Mouse (Mus musculus) thymus, postnatal 25 days (tissue): Measurements from ENCODE around the gene Cfap43.
A peak's percentile ranks its signal among the peaks of the same experiment; 100 is the strongest.
"Not testable (repeated sequence)": the region's sequence is repeated elsewhere in the genome, so short reads cannot be mapped to it uniquely, and the experiment has no call there.

Experiments used
- DNase-seq: peaks from one replicate; pipeline ENCODE4 v3.0.0; 2022

The Cfap43 gene

DNA sequence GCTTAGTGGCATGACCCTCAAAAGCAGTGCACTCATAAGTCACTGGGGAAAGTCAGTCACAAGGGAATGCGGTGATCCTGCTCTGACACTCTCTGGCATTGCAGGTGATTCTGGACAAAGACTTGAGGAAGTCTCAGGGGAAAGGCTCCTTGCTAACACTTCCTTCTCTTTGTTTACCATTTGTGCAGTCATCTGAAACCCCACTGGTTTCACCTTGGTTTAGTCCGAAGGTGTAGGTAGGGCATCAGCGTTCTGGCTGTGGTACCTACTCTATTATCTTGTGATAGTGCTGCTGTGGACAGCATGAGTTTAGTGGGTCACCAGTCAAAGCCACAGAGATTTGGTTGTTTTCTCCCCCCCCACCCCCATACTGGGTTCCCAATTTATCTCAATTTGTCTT lies 69.4 kb downstream of the Cfap43 start:
- no peak for DNase-seq

DNA sequence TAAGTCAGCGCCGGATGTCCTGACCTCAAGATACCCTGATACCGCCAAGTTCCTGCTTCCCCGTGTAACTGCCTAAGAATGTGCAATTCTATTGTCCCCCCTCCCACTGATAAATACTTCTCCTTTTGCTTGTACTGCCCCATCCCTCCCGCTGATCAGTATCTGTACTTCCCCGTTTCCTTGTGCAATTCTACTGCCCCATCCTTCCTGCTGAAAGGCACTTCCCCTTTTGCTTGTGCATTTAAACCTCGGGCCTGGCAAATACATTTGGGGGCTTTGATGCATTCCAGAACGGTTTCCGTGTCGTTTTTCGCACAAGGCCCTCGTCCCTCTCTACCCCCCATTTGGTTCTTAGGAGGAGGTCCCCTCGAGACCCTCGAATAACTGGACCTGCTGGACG lies 77.9 kb downstream of the Cfap43 start:
- not testable (repeated sequence) for DNase-seq

DNA sequence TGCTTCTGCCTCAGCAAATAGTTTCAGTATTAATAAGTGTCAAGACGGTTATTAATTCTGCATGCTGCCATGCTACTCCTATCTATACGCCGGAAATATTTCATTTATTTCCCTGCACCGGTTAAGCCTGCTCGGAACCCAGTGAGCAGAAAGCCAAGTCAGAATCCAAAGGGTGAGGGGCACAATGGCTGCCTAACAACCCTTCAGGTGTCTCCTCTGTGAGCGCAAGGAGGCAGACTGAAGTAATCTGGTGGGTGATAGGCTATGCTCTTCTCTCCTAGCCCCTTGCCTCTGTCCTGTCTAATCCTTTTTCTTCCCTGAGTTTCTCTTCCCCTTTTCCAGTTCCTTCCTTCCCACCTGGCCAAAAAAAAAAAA lies 81.6 kb downstream of the Cfap43 start:
- no peak for DNase-seq

DNA sequence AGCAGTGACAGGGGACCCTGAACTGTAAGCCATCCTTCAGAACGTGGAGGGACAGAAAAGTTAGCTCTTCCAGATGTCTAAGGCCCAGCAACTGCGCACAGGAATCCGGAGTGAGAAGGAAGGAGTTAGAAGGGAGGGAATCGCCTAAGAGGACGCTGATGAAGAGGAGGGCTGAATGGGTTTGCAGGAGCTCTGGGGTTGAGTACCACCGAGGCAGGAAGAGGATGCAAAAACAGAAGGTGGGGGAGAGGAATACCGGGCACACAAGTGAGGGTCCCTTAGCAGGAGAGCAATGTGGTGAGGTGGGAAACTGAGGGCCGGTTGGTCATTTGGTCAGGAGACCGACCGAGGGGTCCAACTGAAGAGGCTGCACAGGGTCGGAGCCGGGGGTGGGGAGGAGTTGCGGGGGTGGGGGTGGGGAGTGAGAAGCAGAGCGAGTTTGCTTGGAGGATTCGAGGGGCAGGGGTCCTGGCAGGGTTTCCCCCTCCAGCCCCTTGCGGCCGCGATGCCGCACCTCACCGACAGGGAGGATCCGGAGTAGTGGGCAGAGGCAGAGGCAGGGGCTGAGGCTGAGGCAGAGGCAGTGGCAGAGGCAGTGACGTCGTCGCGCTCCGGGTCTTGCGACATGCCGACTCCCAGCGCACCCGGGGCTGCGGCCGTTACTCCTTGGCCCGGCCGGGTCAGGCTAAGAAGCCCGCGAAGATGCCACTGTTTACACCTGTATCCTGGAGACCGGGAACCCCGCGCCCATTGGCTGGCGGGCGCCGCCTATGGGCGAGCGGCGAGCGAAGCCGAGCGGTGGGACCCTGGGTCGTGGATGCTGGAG lies 82.2 kb downstream of the Cfap43 start:
- DNase-seq: peak; percentile 67

DNA sequence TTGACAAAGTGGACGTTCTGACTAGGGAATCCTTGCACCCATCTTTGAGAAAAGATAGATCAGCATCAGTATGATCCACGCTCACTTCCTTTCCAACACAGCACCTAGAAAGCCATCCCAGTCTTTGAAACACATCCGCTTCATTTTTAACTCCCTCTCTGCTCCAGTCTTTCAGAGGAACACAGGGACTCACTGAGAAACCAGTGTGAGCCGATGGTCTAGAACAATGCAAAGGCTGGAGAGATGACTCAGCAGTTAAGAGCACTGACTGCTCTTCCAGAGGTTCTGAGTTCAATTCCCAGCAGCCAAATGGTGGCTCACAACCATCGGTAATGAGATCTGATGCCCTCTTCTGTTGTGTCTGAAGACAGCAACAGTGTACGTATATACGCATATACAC lies 83.3 kb downstream of the Cfap43 start:
- DNase-seq: no peak

DNA sequence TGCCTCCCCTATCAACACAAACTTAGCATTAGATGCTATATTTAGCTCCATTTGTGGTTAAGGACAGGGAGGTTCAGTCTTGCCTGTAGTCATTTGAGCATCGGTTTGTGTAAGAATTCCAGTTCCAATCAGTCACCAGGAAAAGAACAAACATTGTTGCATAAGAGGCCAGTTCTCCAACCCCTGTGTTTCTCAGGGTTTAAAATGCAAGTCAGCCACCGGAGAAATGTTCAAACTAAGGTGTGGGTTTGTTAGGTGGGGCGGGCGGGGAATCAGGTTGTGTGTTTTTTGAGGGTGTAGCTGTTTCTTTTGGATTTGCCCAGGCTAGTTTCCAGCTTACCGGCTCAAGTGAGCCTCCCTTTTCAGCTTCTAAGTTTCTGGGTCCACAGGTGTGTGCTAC lies 84.5 kb downstream of the Cfap43 start:
- no peak for DNase-seq

DNA sequence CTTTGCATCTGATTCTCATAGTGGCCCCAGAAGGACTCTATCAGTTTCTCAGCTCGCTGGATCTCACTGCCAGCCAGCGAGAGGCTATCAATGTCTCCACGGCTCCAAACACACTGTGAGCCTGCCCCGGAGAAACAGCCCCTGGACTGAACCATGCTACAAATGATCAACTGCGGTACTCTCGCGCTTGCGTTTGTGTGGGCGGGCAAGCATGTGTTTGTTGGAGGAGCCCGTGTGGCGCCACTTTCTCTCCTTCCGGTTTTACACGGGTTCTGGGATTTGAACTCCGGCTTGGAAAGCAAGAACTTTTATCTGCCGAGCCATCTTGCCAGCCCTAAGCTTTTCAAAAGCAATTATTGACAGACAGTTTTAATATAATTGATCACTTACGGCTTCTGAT lies 86.8 kb downstream of the Cfap43 start:
- no peak for DNase-seq

DNA sequence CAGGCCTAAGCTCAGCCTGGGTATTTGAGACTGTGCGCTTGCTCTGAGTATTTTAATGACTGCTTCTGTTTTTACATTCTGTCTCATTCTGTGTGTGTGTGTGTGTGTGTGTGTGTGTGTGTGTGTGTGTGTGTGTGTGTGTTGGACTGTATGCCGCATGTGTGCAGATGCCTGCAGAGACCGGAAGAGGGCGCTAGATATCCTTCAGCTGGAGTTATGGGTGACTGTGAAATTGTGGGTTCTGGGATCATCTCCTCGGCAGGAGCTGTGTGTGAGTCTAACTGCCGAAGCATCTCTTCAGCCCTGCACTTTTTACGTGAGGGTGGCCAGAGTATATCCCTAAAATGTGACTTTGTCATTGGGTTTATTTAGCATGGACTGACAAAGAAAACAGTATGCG lies 88.0 kb downstream of the Cfap43 start:
- no peak for DNase-seq

DNA sequence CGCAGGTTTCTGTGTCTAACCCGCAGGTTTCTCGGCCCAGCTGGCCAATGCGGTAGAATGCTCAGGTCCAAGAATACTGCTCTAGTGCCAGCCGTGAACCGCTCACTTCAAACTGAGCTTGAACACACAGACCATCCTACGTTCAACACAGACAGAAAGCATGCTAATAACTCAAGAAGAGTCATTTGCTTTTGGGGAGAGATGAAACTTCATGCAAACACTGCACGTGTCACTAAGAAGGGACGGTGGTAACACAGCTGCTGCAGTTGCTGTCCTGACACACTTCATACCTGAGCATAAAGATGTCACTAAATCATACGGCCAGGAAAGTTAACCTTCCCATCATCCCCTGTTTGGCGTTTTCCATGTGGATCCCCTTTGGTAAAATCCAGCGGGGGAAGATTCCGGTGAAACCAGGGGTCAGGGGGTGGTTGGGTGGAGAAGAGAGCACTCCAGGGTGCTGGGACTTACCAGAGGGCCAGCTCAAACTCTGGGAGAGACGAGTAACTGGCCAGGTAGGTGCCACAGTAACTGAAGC lies 89.1 kb downstream of the Cfap43 start:
- no peak for DNase-seq

DNA sequence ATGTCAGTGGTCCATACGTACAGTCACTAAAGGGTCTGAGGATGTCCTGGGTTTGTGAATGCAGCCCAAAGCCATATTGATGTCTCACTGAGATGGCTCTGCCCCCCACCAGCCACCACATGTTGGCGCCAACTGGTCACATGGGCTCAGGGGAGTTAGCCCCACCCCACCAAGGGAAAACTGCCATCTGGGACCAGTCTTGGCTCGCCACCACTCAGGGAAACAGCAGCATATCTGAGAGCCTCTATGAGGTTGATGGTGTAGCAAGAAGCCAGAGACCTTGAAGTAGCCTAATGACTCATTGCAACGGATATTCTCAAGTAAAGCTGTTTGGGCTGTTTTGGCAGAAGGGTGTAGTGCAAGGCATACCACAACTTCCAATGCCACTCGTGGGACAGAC lies 95.1 kb downstream of the Cfap43 start:
- no peak for DNase-seq

DNA sequence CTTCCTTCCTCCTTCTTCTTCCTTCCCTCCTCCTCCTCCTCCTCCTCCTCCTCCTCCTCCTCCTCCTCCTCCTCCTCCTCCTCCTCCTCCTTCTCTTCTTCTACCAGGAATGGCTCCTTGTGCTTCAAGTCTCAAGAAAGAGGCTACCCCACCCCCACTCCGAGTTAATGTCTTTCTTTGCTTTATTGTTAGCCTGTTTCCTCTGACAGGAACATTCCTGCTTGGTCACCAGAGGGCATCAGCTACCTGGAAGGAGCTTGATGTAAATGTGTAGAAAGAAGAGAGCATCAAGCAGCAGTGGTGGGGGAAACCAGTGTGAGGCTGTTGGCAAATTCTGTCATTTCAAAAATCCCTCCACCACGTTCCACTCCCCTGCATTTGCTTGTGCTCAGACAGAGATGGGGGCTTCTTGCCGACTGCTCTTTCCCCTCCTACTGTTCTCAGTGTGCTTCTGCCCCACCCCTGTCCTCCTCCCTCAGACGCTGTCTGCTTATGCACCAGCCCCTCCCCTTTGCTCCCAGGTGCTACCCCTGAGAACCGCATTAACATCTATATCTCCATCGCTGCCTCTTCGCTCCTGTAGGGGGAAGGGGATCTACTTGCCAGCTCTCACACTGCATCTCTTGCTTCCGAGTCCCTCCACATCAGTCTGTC lies 96.8 kb downstream of the Cfap43 start:
- DNase-seq: no peak

DNA sequence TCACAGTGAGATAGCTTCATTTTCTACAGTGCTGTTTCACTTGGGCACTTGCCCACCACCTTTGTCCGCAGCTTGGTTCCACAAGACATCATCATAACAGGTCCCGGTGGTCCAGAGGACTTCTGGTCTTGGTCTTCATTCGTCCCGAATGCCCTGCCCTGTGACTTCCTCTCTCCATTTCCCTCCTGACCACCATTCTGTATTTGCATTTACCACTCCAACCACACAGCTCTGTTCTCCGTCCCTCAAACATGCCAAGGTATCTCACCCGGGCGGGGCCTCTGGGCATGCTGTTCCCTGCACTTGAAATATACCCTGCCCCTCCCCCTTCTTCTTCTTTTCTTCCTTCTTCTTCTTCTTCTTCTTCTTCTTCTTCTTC lies 97.6 kb downstream of the Cfap43 start:
- no peak for DNase-seq

DNA sequence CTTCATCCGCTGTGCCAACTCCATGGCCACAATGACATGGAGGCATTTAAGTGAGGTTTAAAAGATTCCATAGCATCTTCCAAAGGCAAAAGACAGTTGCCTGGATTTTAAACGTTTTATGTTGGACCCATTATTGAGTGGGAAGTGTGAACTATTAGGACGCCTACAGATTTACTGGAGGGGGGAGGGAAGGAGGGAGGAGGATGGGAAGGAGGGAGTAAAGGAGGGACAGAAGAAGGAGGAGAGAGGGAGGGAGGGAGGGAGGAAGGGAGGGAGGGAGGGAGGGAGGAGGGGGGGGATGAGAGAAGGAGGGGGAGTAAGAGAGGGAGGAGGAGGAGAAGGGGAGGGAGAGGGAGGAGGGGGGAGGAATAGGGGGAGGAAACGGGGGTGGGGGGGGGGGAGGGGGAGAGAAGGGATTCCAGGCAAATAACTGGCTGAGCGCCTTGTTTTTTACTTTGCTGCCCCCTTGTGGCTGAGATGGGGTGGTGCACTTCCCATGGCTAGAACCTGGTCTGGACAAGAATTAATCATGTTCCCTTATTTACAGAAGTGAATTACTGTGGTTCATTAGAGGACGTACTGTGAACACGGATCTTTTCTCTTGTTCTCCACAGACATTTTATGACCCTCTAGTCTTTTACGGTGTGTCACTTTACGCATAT lies 98.1 kb downstream of the Cfap43 start:
- DNase-seq: peak; percentile 59

DNA sequence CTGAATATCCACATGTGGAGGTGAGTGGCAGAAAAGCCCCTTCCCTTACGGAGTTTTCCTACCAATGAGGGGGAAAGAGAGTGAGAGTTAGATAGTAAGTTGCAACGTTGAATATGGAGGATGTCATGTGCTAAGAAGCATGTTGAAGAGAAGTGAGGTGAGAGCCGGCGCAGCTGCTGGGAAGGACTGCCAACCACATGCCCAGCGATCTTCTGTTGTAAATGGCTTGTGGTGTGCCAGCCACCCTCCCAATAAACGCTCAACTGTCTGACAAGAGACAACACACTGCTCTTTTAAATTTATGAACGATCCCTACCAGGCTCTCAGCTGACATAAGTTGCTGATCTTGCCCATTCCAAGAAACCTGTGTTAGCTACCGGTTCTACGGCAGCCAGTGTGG lies 101.4 kb downstream of the Cfap43 start:
- no peak for DNase-seq

DNA sequence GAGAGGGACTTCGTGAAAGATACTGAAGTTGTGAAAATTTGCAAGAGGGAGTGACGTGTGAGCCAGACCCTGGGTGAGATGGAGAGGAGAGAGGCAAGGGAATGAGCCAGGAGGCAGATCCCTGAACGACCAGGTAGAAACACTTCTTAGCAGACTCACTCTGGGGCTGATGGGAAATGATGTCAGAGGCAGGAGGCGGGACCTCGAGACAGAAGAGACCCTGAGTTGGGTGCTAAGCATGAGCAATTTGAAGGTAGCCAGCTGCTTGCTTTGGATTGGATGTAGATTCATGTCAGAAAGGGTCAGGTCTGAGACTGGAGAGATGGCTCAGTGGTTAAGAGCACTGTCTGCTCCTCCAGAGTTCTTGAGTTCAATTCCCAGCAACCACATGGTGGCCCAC lies 104.4 kb downstream of the Cfap43 start:
- no peak for DNase-seq

DNA sequence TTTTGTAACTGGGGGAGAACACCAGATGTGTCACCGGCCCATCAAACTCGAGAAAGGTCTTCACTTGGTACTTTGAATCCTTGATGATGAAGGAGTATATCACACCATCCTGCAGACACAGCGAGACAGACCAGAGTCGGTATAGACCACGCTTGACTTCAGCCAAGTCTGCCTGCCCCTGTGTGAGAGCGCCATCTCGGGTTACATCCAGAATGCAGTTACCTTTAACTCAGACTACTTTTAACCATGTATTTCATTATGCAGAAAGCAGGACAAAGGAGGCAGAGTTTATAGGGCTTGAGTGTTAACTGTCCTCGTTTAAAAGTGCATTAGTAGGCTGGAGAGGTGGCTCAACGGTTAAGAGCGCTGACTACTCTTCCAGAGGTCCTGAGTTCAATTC lies 107.0 kb downstream of the Cfap43 start:
- DNase-seq: no peak

DNA sequence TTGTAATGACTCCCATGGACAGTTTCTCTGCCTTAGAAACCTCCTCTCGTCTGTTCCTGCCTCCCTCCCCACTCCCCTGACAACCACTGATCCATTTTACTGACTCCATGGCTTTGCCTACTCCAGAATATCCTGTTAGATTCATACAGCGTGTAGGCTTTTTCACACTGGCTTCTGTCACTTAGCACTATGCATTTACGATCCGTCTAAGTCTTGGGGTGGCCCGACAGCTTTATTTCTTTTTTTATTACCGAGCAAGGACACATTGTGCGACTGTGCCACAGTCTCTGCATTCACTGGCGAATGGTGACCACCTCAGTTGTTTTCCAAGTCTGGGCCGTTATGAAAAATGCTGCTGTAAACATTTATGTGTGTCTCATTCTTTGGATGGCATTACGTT lies 120.5 kb downstream of the Cfap43 start:
- no peak for DNase-seq

DNA sequence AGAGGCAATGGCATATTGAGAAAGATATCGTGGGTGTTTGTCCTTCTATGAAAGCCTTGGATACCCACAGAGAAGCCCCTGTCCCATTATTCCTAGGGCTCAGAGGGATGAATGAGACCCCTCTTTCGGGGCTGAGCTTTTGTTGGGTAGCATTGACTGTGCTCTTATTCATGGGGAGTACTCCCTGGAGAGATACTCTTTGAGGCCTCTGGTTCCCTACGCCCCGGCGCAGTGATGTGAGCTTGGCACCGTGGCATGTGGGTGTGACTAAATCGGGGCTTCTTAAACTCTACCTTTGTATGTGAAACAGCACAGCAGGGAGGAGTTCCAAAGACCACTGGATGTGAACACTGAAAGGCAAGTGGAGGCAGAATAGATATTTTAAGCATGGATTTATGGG lies 122.4 kb downstream of the Cfap43 start:
- DNase-seq: no peak

DNA sequence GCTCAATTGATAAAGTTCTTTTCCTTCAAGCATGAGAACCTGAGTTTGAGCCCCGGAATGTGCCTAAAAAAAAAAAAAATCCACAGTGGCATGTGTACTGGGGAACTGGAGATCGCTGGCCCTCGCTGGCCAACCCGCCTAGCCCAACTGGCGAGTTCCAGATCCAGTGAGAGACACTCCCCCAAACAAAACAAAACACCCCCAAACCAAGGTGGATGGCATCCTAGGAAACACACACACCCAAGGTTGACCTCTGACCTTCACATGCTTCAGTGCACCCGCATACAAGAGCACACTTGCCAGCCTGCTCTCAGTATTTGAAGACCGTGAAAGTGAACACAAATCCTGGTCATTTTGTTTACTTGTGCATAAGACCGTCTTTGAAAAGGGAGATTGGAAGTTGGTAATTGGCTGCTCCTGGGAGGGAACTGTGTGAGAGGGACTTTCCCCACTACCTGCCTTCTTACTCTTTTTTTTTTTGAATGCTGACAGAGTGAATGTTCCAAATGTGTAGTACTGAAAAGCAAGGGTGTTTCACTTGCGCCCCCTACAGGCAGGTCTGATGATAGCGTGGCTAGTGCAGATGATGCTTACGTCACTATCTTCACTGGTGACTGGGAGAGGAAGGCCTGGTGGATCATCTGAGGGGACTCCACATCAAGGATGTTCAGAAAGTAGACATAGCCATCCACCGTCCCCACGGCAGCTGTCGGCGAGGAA lies 123.9 kb downstream of the Cfap43 start:
- DNase-seq: peak; percentile 80

DNA sequence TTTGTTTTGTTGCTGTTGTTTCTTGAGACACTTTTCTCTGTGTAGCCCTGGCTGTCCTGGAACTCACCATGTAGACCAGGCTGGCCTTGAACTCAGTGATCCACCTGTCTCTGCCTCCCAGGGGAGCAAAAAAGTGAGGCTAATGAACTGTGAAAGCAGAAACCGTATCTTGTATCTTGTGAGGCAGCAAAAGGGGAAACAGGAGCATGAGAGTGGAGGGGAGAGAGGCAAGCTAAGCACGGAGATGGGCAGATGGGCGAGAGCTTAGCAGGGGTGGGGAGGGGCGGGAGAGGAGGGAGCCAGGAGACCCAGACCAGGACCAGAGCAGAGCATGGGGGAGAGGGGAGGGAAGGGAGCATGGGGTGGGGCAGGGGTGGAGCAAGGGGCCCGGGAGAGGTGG lies 124.8 kb downstream of the Cfap43 start:
- DNase-seq: no peak

DNA sequence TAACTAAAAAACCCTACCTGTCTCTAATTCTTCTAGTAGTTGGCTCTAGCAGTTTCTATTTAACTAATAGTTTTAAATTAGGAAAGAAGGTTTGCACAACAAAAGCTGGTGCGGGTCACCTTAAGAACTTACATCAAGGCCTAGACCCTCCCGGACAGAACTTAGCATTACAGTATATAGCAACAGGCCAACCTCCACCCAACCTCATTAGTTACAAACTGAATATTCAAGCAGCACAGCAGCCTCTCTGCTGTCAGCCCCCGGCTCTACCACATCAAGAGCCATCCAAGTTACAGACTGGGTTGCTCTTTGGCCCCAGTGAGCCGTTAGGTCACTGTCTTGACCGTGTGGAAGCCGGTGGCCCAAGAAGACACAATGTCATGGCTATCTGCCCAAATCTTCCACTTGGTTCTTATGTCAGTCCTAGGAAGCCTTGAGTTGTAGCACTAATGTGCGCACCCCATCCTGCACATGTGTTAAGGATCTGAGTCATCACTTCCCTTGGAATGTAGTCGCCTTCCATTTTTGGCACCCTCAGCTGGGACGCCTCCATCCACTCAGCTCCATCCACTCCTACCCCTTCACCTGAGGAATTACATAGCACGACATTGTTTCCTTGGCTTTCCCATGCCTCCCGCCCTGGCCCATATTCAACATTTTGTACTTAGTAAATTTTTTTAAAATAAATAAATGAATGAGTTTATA lies 128.6 kb downstream of the Cfap43 start:
- no peak for DNase-seq

DNA sequence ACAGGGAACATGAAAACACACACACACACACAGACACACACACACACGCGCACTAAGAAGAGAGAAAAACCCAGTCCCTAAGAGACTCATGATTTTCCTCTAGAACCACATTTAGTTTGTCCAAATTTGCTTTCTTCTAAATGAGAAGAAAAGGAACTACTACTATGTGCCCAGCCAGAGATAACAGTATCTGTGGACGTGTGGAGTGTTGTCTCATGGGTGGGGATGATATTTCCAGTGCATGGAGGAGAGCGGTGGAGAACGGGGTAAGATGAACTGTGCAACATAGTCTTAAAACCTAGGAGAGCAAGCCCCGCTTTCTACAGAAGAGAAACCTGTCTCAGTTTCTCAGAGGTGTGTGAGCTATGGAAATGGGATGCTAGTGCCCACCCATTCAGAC lies 135.2 kb downstream of the Cfap43 start:
- DNase-seq: no peak

DNA sequence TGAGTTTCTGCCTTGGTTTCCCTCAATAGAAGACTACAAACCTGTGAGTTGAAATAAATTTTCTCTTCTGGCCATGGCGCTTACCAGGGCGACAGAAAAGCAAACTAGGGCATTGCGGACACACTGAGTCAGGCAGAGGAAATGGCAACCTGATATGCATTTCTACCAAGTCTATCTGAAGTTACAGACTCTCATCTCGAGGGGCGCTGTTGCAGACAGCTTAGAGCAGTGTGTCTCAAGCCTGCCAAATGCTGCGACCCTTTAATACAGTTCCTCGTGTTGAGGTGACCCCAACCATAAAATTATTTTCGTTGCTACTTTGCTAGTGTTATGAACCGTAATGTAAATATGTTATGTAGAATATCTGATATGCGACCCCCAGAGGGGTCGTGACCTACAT lies 138.1 kb downstream of the Cfap43 start:
- DNase-seq: no peak
